Comparison of ENCODE assay signal across 8 mouse cellular contexts in the genomic region with DNA sequence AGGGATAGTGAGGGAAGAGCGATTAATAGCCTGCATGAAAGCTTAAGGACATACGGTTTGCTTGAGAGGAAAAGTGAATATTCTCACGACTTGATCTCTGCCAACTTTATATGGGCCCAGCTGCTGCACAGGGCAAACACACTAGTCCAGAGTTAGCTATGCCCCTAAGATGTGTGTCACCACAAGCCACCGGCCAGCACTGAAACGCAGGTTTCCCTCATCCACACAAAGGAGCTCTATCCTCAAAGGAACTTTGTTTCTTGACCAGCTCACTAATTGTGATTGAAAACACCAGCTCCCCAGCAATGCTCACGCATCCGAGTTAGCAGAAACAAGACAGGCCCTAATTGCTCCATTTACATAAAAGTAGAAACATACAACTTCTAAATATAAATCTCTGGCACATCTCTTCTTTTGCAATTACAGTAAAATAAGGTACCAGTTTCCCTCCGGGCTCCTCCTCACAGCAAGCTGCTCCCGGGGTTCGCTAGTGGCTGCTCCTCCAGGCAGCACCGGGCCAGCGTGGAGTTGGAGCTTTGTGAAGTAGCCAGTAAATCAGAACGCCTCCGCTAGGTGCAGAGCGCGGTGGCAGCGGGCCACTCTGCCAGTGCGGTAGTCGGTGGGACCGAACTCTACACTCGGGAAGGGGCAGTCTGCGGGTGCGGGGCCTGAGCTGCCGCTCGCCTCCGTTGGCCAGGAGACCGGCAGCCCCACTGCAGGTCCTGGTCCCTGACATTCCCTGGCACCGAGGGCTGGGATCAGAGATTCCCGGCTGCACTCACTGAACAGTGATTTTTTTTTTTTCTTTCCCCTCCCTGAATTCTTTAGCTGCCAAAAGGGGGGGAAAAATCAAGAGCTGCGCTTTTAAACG. TPM values are rescaled to one million over a fixed set of nuclear protein-coding genes. Genes with fewer than 3 reads are reported as not detected.
DNase-seq lines count a peak whose midpoint lies in the region; ATAC-seq and TF ChIP-seq lines count a peak whose summit lies in the region.

A gene (plus strand): TSS at position 480 of the 871 bp plus-strand sequence.

- H3K36me3 ChIP-seq in intestine, embryonic 16.5 days (ENCODE audit: control insufficient read depth, insufficient read depth, low read length), result no peaks in the 10 kb centered on the region
- no peaks in the 10 kb centered on the region for H3K36me3 ChIP-seq in midbrain, embryonic 16.5 days (ENCODE audit: control insufficient read depth, insufficient read depth, low read length)
- no peaks in the 10 kb centered on the region for H3K36me3 ChIP-seq in testis, adult 2 months (ENCODE audit: control insufficient read depth, insufficient read depth, low read length)

- H3K9me3 ChIP-seq in intestine, embryonic 16.5 days (ENCODE audit: control insufficient read depth, low read length), result no peaks in the 10 kb centered on the region
- no peaks in the 10 kb centered on the region for H3K9me3 ChIP-seq in midbrain, embryonic 16.5 days (replicated peaks; ENCODE audit: control insufficient read depth, low read length, poor library complexity, severe bottlenecking)

- TF ChIP-seq POLR2A in testis, adult 2 months (IDR thresholded peaks at IDR 0.05; ENCODE audit: control insufficient read depth, low read depth, low read length), result no peak

- H3K4me1 ChIP-seq in intestine, embryonic 16.5 days (ENCODE audit: control insufficient read depth, insufficient read depth, low read length), result 0 out of 2 replicates have a peak, but pooled peaks cover 3% of the 10 kb centered on the region
- H3K4me1 ChIP-seq in midbrain, embryonic 16.5 days (ENCODE audit: control insufficient read depth, insufficient read depth, low read length), result peaks cover 5% of the 10 kb centered on the region; the same call in 1 of the 2 replicates
- peaks cover 7% of the 10 kb centered on the region for H3K4me1 ChIP-seq in testis, adult 2 months (ENCODE audit: control insufficient read depth, insufficient read depth, low read length)

- peak; percentile 64 to 67 for DNase-seq in right cerebral cortex, postnatal 10 days (ENCODE audit: low spot score in 2 of 2)
- no peak for DNase-seq in right cerebral cortex, postnatal 36 days (ENCODE audit: low spot score in 2 of 2)
- peak; percentile 56 for DNase-seq in embryo, embryonic 10 days (ENCODE audit: low spot score)
- peak; percentile 94 for DNase-seq in heart, adult 11 months
- DNase-seq in liver, result peak; percentile 20

- WGBS in intestine, embryonic 16.5 days, result 12% methylated on average over 31 of the region's 31 CpGs
- 6% methylated on average over 31 of the region's 31 CpGs for WGBS in midbrain, embryonic 16.5 days

- TF ChIP-seq CTCF in testis, adult 2 months (IDR thresholded peaks at IDR 0.05; ENCODE audit: control insufficient read depth, insufficient read depth, insufficient replicate concordance, low read depth, low read length), result no peak

- peaks cover 6% of the 10 kb centered on the region; the same call in 1 of the 2 replicates for H3K27me3 ChIP-seq in intestine, embryonic 16.5 days (replicated peaks; ENCODE audit: control insufficient read depth, insufficient read depth, low read length)
- no peaks in the 10 kb centered on the region for H3K27me3 ChIP-seq in midbrain, embryonic 16.5 days (ENCODE audit: control insufficient read depth, insufficient read depth, low read depth, low read length)
- no peaks in the 10 kb centered on the region; the same call in 1 of the 2 replicates for H3K27me3 ChIP-seq in testis, adult 2 months (ENCODE audit: control insufficient read depth, insufficient read depth, low read length)

- ATAC-seq in intestine, embryonic 16.5 days, result peak; percentile 81
- ATAC-seq in midbrain, embryonic 16.5 days, result peak; percentile 88

- no peak within 1 kb of the TSS for H3K27ac ChIP-seq in intestine, embryonic 16.5 days (ENCODE audit: low read length)
- no peak within 1 kb of the TSS for H3K27ac ChIP-seq in midbrain, embryonic 16.5 days (ENCODE audit: low read length)
- H3K27ac ChIP-seq in testis, adult 2 months (ENCODE audit: control insufficient read depth, insufficient read depth, low read depth, low read length), result peak within 1 kb of the TSS; percentile 55; the same call in 1 of the 2 replicates

- peak within 1 kb of the TSS; percentile 86 for H3K4me2 ChIP-seq in intestine, embryonic 16.5 days (ENCODE audit: low read depth, low read length)
- H3K4me2 ChIP-seq in midbrain, embryonic 16.5 days (ENCODE audit: low read length), result peak within 1 kb of the TSS; percentile 93

- peak within 1 kb of the TSS; percentile 54 for H3K4me3 ChIP-seq in intestine, embryonic 16.5 days (ENCODE audit: low read length)
- H3K4me3 ChIP-seq in midbrain, embryonic 16.5 days (ENCODE audit: low read depth, low read length), result peak within 1 kb of the TSS; percentile 53
- H3K4me3 ChIP-seq in testis, adult 2 months (ENCODE audit: control insufficient read depth, low read depth, low read length), result peak within 1 kb of the TSS; percentile 74

- H3K9ac ChIP-seq in intestine, embryonic 16.5 days (ENCODE audit: low read depth, low read length), result peak within 1 kb of the TSS; percentile 68
- peak within 1 kb of the TSS; percentile 69 for H3K9ac ChIP-seq in midbrain, embryonic 16.5 days (ENCODE audit: low read depth, low read length)

RNA-seq across cellular contexts. Expression of the gene that starts here (rescaled TPM):
- polyA plus RNA-seq in intestine, embryonic 16.5 days (2015; fragmentation: Nextera tagmentation; extraction: Ambion mirVana), result 2.5 and 3.4 TPM in 2 replicates
- polyA plus RNA-seq in midbrain, embryonic 16.5 days (2015; fragmentation: Nextera tagmentation; extraction: Ambion mirVana), result 1.1 and 1.8 TPM in 2 replicates
- 0.20 and 0.28 TPM in 2 replicates for polyA plus RNA-seq in testis, adult 2 months (2012; rRNA removed)

Comparison
In these comparisons a context has a peak if more than half of its experiments do, and no peak if none do; other contexts are left out.
1. DNase-seq: peak in right cerebral cortex, postnatal 10 days (2 of 2), embryo, embryonic 10 days (single experiment), heart, adult 11 months (single experiment) and liver (single experiment); none in right cerebral cortex, postnatal 36 days (0 of 2).
2. Peak in every context shown above with its lines, with median percentiles within 50 percentile points of each other: H3K4me3 ChIP-seq.